Mouse (Mus musculus) bone marrow macrophage, adult 2 months (primary cell): Measurements from ENCODE around the gene Cldn10.

Experiments used
- CTCF ChIP-seq: IDR thresholded peaks from 2 replicates; pipeline ENCODE4 v1.5.1; 2012; ENCODE audit warnings: low read depth, mild to moderate bottlenecking, low read length, moderate library complexity
- POLR2A ChIP-seq: IDR thresholded peaks from 2 replicates; pipeline ENCODE4 v1.6.1; 2012; ENCODE audit warnings: mild to moderate bottlenecking, low read depth, low read length, borderline replicate concordance

- TF ChIP-seq CTCF (no peak), POLR2A (no peak)
These were observed 35.6 kb downstream of the Cldn10 start for GRCm38 (mm10) chr14:118823313-118823712.
